Mouse (Mus musculus) kidney, embryonic 14.5 days (tissue): Measurements from ENCODE around the gene Inpp5k. TPM values are rescaled to one million over a fixed set of nuclear protein-coding genes. Genes with fewer than 3 reads are reported as not detected.

Source experiments
- ATAC-seq: fragments of 200-750 bp; cut with Nextera tagmentation; 2 replicates; pipeline ENCODE4 v1.8.0; 2017; ENCODE audit warnings: moderate number of reproducible peaks, mild to moderate bottlenecking, moderate TSS enrichment, moderate library complexity; ENCODE audit not compliant: low FRiP score, low TSS enrichment
- H3K27ac ChIP-seq: fragments of 300-500 bp; sonication (generic); 2 replicates; pipeline ENCODE4 v1.5.1; 2014; ENCODE audit warnings: low read depth, mild to moderate bottlenecking, low read length, moderate library complexity, mixed read lengths
- H3K27me3 ChIP-seq: fragments of 300-500 bp; sonication (generic); 2 replicates; pipeline ENCODE4 v1.6.1; 2014; ENCODE audit warnings: mild to moderate bottlenecking, low read length; ENCODE audit not compliant: control insufficient read depth, insufficient read depth
- H3K36me3 ChIP-seq: fragments of 300-500 bp; sonication (generic); 2 replicates; pipeline ENCODE4 v1.6.1; 2014; ENCODE audit warnings: low read length, mixed read lengths; ENCODE audit not compliant: control insufficient read depth, insufficient read depth
- H3K4me1 ChIP-seq: fragments of 300-500 bp; sonication (generic); 2 replicates; pipeline ENCODE4 v1.6.1; 2014; ENCODE audit warnings: low read length, mixed read lengths; ENCODE audit not compliant: control insufficient read depth, insufficient read depth
- H3K4me2 ChIP-seq: fragments of 300-500 bp; sonication (generic); replicated peaks from 2 replicates; pipeline ENCODE4 v1.6.1; 2014; ENCODE audit warnings: low read depth, mild to moderate bottlenecking, low read length
- H3K4me3 ChIP-seq: fragments of 300-500 bp; sonication (generic); 2 replicates; pipeline ENCODE4 v1.5.1; 2014; ENCODE audit warnings: mild to moderate bottlenecking, low read length
- H3K9ac ChIP-seq: fragments of 300-500 bp; sonication (generic); 2 replicates; pipeline ENCODE4 v1.6.1; 2014; ENCODE audit warnings: low read depth, mild to moderate bottlenecking, low read length, moderate library complexity
- H3K9me3 ChIP-seq: fragments of 300-500 bp; sonication (generic); 2 replicates; pipeline ENCODE4 v1.6.1; 2016; ENCODE audit warnings: low read length; ENCODE audit not compliant: control insufficient read depth
- WGBS: fragments of 180-500 bp; shearing (Covaris S2); extraction: QIAGEN DNeasy Blood & Tissue Kit; methylation state at CpG from one replicate; pipeline ENCODE4 v1.1.7; 2014; 5-methylcytosine and 5-hydroxymethylcytosine counted together
- polyA plus RNA-seq: library from polyadenylated mRNA; unstranded; fragments of >200 nt; fragmentation: Nextera tagmentation; extraction: Ambion mirVana; gene quantifications from 2 replicates; pipeline ENCODE4 v1.2.1, GENCODE M21; 2014

The Inpp5k gene
- polyA plus RNA-seq, 1 experiment from 2014 or later, result 30.1 TPM

GRCm38 (mm10) chr11:75608776-75609175 lies 22.0 kb upstream of the Inpp5k start:
- Histone ChIP-seq H3K36me3 (peaks cover 76% of the 10 kb centered on the region), H3K27me3 (no peaks in the 10 kb centered on the region), H3K27ac (no peak overlapping the region), H3K4me2 (no peak overlapping the region), H3K4me3 (no peak overlapping the region), H3K9me3 (no peaks in the 10 kb centered on the region), H3K9ac (no peak overlapping the region), H3K4me1 (0 out of 2 replicates have a peak, but pooled peaks cover 4% of the 10 kb centered on the region)
- no peak for ATAC-seq
- WGBS, result 91% methylated on average over 5 of the region's 5 CpGs

GRCm38 (mm10) chr11:75610021-75610420 lies 20.8 kb upstream of the Inpp5k start:
- no peaks in the 10 kb centered on the region for H3K27me3 ChIP-seq
- 0 out of 2 replicates have a peak, but pooled peaks cover 4% of the 10 kb centered on the region for H3K4me1 ChIP-seq
- no peak overlapping the region for H3K9ac ChIP-seq
- no peak overlapping the region for H3K27ac ChIP-seq
- no peak overlapping the region for H3K4me3 ChIP-seq
- H3K4me2 ChIP-seq, result no peak overlapping the region
- ATAC-seq, result no peak
- H3K36me3 ChIP-seq, result peaks cover 71% of the 10 kb centered on the region
- no peaks in the 10 kb centered on the region for H3K9me3 ChIP-seq
- 86% methylated on average over 2 of the region's 2 CpGs for WGBS

GRCm38 (mm10) chr11:75614769-75615168 lies 16.0 kb upstream of the Inpp5k start:
- peaks cover 62% of the 10 kb centered on the region for H3K36me3 ChIP-seq
- H3K4me2 ChIP-seq, result no peak overlapping the region
- no peak overlapping the region for H3K9ac ChIP-seq
- H3K27ac ChIP-seq, result no peak overlapping the region
- no peaks in the 10 kb centered on the region for H3K27me3 ChIP-seq
- no peak for ATAC-seq
- H3K4me3 ChIP-seq, result no peak overlapping the region
- no peaks in the 10 kb centered on the region for H3K4me1 ChIP-seq
- H3K9me3 ChIP-seq, result no peaks in the 10 kb centered on the region
- WGBS, result 100% methylated on average over 1 of the region's 1 CpGs

GRCm38 (mm10) chr11:75615556-75615955 lies 15.2 kb upstream of the Inpp5k start:
- Histone ChIP-seq H3K9me3 (no peaks in the 10 kb centered on the region), H3K36me3 (peaks cover 62% of the 10 kb centered on the region), H3K9ac (no peak overlapping the region), H3K27me3 (no peaks in the 10 kb centered on the region), H3K27ac (no peak overlapping the region), H3K4me1 (no peaks in the 10 kb centered on the region), H3K4me3 (no peak overlapping the region), H3K4me2 (no peak overlapping the region)
- no peak for ATAC-seq
- WGBS, result 95% methylated on average over 2 of the region's 2 CpGs

- Histone ChIP-seq H3K36me3 (peaks cover 55% of the 10 kb centered on the region), H3K4me3 (no peak overlapping the region), H3K4me1 (peaks cover under 1% of the 10 kb centered on the region; the same call in 1 of the 2 replicates), H3K9ac (no peak overlapping the region), H3K27ac (no peak overlapping the region), H3K9me3 (no peaks in the 10 kb centered on the region), H3K27me3 (no peaks in the 10 kb centered on the region), H3K4me2 (no peak overlapping the region)
- ATAC-seq, result no peak
- 92% methylated on average over 5 of the region's 5 CpGs for WGBS
Measured at GRCm38 (mm10) chr11:75619133-75619532, 11.7 kb upstream of the Inpp5k start.

- no peak overlapping the region for H3K27ac ChIP-seq
- no peak overlapping the region for H3K9ac ChIP-seq
- no peak overlapping the region for H3K4me2 ChIP-seq
- no peak overlapping the region for H3K4me3 ChIP-seq
- no peaks in the 10 kb centered on the region for H3K27me3 ChIP-seq
- no peak for ATAC-seq
- H3K4me1 ChIP-seq, result peaks cover 4% of the 10 kb centered on the region; the same call in 1 of the 2 replicates
- 94% methylated on average over 12 of the region's 12 CpGs for WGBS
- H3K36me3 ChIP-seq, result peaks cover 58% of the 10 kb centered on the region
- H3K9me3 ChIP-seq, result no peaks in the 10 kb centered on the region
Measured at GRCm38 (mm10) chr11:75620136-75620780, 10.5 kb upstream of the Inpp5k start.

- WGBS, result 83% methylated on average over 2 of the region's 2 CpGs
- H3K4me3 ChIP-seq, result no peak overlapping the region
- H3K27me3 ChIP-seq, result no peaks in the 10 kb centered on the region
- no peak overlapping the region for H3K4me2 ChIP-seq
- H3K9ac ChIP-seq, result no peak overlapping the region
- peaks cover 65% of the 10 kb centered on the region for H3K36me3 ChIP-seq
- ATAC-seq, result no peak
- peaks cover 4% of the 10 kb centered on the region; the same call in 1 of the 2 replicates for H3K4me1 ChIP-seq
- H3K9me3 ChIP-seq, result no peaks in the 10 kb centered on the region
- no peak overlapping the region for H3K27ac ChIP-seq
Measured at GRCm38 (mm10) chr11:75621426-75621825, 9.4 kb upstream of the Inpp5k start.

GRCm38 (mm10) chr11:75622588-75623329 lies 8.0 kb upstream of the Inpp5k start:
- no peak overlapping the region for H3K4me3 ChIP-seq
- peaks cover 4% of the 10 kb centered on the region; the same call in 1 of the 2 replicates for H3K4me1 ChIP-seq
- no peaks in the 10 kb centered on the region for H3K9me3 ChIP-seq
- no peaks in the 10 kb centered on the region for H3K27me3 ChIP-seq
- no peak overlapping the region for H3K9ac ChIP-seq
- H3K4me2 ChIP-seq, result no peak overlapping the region
- H3K27ac ChIP-seq, result no peak overlapping the region; the same call in 1 of the 2 replicates
- no peak for ATAC-seq
- H3K36me3 ChIP-seq, result peaks cover 71% of the 10 kb centered on the region
- 68% methylated on average over 2 of the region's 2 CpGs for WGBS

GRCm38 (mm10) chr11:75624102-75624554 lies 6.7 kb upstream of the Inpp5k start:
- Histone ChIP-seq H3K36me3 (peaks cover 73% of the 10 kb centered on the region), H3K9ac (no peak overlapping the region), H3K4me1 (peaks cover 4% of the 10 kb centered on the region; the same call in 1 of the 2 replicates), H3K4me3 (no peak overlapping the region), H3K27ac (peak overlapping the region; percentile 73), H3K9me3 (no peaks in the 10 kb centered on the region), H3K27me3 (no peaks in the 10 kb centered on the region), H3K4me2 (no peak overlapping the region)
- ATAC-seq, result peak; percentile 46; the same call in 1 of the 2 replicates
- 69% methylated on average over 2 of the region's 2 CpGs for WGBS
